Mouse (Mus musculus) cerebellum, adult 8-10 months (tissue): ENCODE results near the gene Ctdspl.

Experiments used
- DNase-seq: peaks from one replicate; pipeline ENCODE4 v3.0.0; 2022

The Ctdspl gene

DNA sequence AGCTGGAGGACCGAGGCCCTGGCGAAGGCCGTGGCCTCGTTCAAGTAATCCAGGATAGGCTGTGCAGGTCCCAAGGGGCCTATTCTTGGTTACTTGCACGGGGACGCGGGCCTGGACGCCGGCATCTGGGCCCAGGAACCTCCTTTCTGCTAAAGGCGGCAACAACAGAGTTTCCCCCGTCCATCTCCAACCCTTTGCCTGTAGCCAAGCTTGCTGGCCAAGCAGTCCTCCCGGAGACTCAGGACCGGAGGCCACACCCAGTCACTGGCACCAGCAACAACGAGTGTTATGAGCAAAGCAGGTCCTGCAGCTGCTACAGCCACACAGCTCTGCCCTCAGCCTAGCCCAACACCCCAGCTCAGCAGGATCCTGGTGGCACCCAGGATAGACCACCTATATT is 105.5 kb downstream of the Ctdspl start:
- DNase-seq, result no peak

DNA sequence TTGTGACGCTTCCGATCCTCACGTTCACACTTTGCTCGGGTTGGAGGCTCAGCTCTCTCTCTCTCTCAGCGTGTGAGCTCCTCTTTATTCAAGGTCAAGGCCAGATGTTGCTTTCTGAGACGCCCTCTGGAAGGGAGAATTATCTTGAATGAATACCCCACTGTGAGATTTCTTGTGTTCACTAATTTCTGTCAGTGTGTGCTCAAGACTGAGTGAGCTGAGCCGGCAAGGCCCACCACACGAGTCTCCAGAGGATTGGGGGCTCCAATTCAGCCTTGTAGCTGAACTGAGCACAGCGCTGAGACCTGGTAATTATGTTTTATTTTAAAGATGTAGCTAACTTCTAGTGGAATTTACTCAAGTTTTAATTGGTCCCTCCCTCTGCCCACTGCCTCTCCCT is 106.3 kb downstream of the Ctdspl start:
- no peak for DNase-seq

GRCm38 (mm10) chr9:119033111-119033921 is 107.1 kb downstream of the Ctdspl start:
- no peak for DNase-seq

DNA sequence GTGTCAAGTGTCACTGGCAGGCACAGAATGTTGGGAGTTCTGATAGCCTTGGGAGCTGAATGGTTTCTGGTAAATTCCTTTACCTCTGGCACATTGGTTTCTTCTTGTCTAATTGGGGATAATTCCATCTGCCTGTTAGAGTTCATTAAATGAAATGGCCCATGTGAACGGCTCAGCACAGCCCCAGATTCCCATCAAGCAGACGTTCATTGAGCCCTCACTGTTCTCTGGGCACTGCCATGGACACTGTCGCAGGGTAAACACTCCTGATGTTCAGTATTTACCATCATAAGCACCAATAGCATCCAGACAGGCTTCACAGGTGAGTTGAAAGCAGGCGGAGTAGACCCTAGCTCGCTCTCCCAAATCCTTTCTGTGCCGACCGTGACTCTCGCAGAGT is 107.8 kb downstream of the Ctdspl start:
- DNase-seq, result no peak

- no peak for DNase-seq
Measured at GRCm38 (mm10) chr9:119034676-119035665, 108.7 kb downstream of the Ctdspl start.

GRCm38 (mm10) chr9:119035836-119036235 is 109.6 kb downstream of the Ctdspl start:
- no peak for DNase-seq

DNA sequence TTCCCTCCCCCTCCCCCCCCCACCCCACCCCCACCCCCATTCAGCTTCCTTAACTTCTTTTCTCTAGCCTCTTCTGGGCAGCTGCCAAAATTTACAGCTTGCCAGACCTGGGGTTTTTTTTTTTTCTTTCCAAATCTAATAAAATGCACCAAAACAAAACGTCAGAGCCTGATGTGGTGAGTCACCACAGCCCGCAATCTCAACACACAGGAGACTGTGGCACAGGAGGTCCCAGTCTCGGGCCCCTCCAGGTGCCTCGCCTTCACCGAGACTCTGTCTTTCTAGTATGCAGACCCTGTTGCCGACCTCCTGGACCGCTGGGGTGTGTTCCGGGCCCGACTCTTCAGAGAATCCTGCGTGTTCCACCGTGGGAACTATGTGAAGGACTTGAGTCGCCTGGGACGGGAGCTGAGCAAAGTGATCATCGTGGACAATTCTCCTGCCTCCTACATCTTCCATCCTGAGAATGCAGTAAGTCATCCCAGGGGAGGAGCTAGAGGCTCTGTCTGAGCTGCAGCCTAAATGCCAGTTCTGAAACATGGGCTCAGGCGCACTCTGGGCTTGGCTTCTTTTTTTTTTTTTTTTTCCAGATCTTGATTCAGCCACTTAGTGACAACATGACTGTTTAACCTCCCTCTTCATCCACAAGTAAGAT is 111.0 kb downstream of the Ctdspl start:
- DNase-seq, result no peak

GRCm38 (mm10) chr9:119038574-119038973 is 112.3 kb downstream of the Ctdspl start:
- DNase-seq, result no peak

- peak; percentile 14 for DNase-seq
Measured at GRCm38 (mm10) chr9:119040101-119040775, 114.0 kb downstream of the Ctdspl start.

DNA sequence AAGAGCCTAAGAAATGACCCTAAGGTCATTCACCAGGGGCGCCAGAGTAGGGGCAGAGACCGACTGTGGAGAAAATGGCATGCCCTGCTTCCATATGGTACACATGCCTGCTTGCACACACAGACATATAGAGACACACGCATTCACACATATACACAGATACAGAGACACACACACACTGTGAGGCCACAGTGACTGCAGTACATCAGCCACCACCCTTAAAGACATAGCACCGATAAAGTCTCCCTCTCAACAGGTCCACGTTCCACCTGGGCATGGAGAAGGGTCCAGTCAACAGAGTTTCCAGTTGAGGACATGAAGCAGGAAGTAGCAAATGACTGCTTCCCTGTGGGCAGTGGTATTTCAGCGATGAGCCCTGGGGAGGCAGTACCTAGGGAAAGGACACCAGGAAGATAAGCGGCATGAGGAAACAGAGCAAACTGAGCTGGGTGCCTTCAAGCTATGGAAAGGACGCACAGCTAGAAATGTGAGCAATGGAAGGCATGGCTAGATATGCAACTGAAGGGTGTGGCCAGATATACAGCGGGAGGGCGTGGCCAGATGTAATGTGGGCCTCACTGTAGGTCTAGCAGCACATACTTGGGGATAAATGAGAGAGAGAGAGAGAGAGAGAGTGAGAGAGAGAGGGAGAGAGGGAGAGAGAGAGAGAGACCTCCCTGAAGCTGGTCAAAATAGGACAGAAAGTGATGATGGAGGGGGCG is 122.1 kb downstream of the Ctdspl start:
- DNase-seq, result no peak

GRCm38 (mm10) chr9:119051158-119051557 is 124.9 kb downstream of the Ctdspl start:
- DNase-seq, result no peak

DNA sequence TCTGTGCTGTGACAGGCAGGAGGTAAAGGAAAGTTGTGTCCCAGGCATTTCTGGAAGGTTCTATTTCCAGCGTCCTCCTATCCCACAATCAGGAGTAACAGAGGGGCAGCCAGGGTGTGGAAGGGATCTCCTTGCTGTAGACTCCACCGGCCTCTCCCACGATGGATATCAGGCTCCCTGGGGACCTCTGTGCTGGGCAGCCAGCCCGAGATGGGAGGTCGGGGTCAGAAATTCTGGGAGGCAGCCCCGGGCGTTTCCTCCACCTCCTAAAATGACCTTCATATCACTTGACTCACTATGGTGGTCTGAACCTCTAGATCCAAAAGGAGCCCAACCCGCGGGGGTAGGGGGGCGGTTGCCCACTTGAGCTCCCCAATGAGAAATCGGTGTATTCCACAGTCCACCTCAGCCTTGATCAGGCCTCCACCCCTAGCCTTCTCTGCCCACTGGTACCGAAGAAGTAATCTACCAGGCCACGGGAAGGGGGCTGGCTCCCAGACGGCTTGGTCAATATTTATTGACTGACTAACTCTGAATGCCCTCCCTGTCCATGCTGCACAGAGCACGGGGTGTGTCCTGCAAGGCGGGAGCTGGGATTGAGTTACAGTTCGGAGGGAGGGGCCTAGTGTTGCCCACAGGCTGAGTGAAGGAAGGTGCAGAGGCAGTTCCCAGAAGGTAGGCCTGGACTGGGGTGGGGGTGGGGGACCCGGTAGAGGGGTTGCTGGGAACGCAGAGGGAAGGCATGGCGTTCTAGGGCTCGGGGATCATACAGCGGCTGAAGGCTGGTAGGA is 126.1 kb downstream of the Ctdspl start, which contains the start of gene Vill:
Gene Vill (plus strand): TSS at position 625 of the 791 bp plus-strand sequence.
- DNase-seq, result no peak

DNA sequence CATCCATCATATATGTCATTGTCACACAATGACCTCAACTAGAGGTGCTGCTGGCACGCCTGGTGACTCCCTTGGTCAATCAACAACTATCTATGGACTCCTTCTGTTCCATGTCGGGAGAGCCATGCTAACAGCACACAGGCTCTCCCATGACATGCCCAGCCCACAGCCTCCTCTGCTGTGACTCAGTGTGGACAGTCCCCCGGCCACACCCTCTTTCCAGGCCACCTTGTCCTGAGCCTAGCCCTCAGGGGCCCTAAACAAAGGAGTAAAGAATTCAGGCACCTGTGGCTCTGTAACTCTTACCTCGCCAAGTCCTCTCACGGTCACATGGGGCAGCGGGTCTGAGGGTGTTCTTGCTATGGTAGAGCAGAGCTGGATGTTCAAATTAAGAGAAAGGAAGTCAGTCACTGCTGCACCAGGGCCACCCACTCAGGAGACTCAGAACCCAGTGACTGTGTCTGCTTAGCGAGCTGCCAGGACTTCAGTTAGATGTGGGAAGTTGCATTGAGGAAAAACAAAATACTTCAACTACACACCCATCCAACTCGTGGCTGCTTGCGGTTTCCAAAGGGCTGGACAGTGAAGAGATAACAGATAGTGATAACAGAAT is 127.8 kb downstream of the Ctdspl start:
- no peak for DNase-seq

- no peak for DNase-seq
Measured at GRCm38 (mm10) chr9:119055336-119055735, 129.1 kb downstream of the Ctdspl start.

- DNase-seq, result no peak
Measured at GRCm38 (mm10) chr9:119058245-119058644, 132.0 kb downstream of the Ctdspl start.

GRCm38 (mm10) chr9:119060701-119061100 is 134.4 kb downstream of the Ctdspl start:
- DNase-seq, result no peak

- no peak for DNase-seq
Measured at GRCm38 (mm10) chr9:119063036-119063644, 136.9 kb downstream of the Ctdspl start.

DNA sequence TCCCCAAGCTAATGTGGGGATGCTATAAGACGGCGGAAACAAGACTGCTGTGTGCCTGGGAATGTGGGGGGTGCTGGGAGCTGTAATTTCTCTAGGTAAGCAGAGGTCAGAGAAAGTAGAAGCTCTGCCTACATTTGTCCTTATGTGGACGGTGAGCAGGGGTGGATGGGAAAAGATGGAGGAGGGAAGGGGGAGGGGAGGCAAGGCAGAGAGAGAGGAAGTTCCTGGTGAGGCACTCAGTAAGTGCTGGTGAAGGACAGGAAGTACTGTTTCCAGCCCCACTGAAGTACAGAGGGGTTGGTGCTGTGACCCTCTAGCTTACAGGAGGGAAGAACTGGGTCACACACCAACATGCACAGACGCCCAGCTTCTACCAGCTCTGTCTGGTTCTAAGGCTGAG is 138.0 kb downstream of the Ctdspl start:
- no peak for DNase-seq

DNA sequence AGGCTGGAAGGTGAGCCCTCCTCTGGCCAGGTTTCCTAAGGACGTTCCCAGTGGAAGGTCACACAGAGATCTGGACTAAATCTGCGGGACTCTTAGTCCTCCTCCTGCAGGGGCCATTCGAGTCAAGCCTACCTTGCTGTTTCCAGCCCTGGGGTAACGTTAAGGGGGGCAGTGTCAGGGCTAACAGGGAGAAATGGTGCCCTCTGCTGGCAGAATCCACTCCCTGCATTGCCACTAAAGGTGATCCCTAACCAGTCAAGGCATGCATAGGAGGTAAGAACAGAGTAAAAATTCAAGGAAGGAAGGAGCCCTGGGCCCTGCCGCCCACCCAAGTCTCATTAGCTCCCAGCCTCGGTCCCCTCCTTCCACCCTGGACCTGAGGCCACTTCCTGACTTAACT is 141.3 kb downstream of the Ctdspl start:
- DNase-seq, result peak; percentile 57

DNA sequence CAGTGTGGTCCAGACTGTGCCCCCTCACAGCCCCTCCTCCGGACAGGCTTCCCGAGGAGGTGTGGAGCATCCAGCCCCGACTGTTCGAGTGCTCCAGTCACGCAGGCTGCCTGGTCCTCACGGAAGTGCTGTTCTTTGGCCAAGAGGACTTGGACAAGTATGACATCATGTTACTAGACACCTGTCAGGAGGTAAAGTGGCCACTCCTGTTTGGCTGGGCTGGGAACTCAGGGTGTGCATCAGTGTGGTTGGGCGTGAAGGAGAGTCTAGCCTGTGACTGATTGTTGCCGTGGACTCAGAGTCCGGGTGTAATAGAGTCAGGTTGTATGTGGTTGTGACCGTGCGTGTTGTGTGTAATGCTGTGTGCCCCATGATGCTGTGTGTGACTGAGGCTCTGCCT is 142.0 kb downstream of the Ctdspl start:
- DNase-seq, result no peak
